Mouse (Mus musculus) ES-E14 (cell line): ENCODE data around the gene Pdlim7. TPM values are rescaled to one million over a fixed set of nuclear protein-coding genes. Genes with fewer than 3 reads are reported as not detected.

Experiments used
- DNase-seq: peaks from one replicate; pipeline ENCODE4 v3.0.0-alpha.2; 2013; ENCODE audit warnings: low read depth, low spot score
- H3K27ac ChIP-seq: 2 replicates; pipeline ENCODE4 v1.5.1; 2012; ENCODE audit warnings: low read depth, mild to moderate bottlenecking, low read length, moderate library complexity, mixed read lengths; ENCODE audit not compliant: poor library complexity, insufficient read depth, severe bottlenecking
- H3K36me3 ChIP-seq: 2 replicates; pipeline ENCODE4 v1.6.1; 2012; ENCODE audit warnings: mild to moderate bottlenecking, low read length, moderate library complexity, mixed read lengths; ENCODE audit not compliant: control insufficient read depth, poor library complexity, insufficient read depth, severe bottlenecking
- H3K4me1 ChIP-seq, 2 experiments: fragments of 150-350 bp in 1 of 2; sonication (generic) in 1 of 2; 2 replicates each; pipeline ENCODE4 v1.6.1; 2012; ENCODE audit warnings: low read length in 2 of 2, mild to moderate bottlenecking in 1 of 2, mixed read lengths in 1 of 2; ENCODE audit not compliant: control insufficient read depth in 2 of 2, insufficient read depth in 2 of 2, poor library complexity in 1 of 2
- H3K4me3 ChIP-seq, 2 experiments: fragments of 150-350 bp in 1 of 2; sonication (generic) in 1 of 2; 2 replicates each; pipeline ENCODE4 v1.5.1; 2012; ENCODE audit warnings: low read length in 2 of 2, low read depth in 1 of 2, mild to moderate bottlenecking in 1 of 2, mixed read lengths in 1 of 2; ENCODE audit not compliant: insufficient read depth in 1 of 2, poor library complexity in 1 of 2, severe bottlenecking in 1 of 2
- H3K9ac ChIP-seq: 2 replicates; pipeline ENCODE4 v1.6.1; 2012; ENCODE audit warnings: low read depth, mild to moderate bottlenecking, low read length, mixed read lengths; ENCODE audit not compliant: poor library complexity, insufficient read depth, severe bottlenecking
- H3K9me3 ChIP-seq: fragments of 150-350 bp; sonication (generic); 2 replicates; pipeline ENCODE4 v1.6.1; 2012; ENCODE audit warnings: low read depth, mild to moderate bottlenecking, low read length; ENCODE audit not compliant: control insufficient read depth, insufficient read depth
- CHD2 ChIP-seq: IDR thresholded peaks from 2 replicates; pipeline ENCODE4 v1.6.1; 2014; ENCODE audit warnings: mild to moderate bottlenecking, low read depth, low read length, inconsistent platforms
- HCFC1 ChIP-seq: IDR thresholded peaks from 2 replicates; pipeline ENCODE4 v1.6.1; 2012; ENCODE audit warnings: low read length, inconsistent platforms, borderline replicate concordance; ENCODE audit not compliant: insufficient read depth
- MAFK ChIP-seq: IDR thresholded peaks from 2 replicates; pipeline ENCODE4 v1.6.1; 2014; ENCODE audit warnings: mild to moderate bottlenecking, low read depth, low read length, inconsistent platforms; ENCODE audit not compliant: insufficient read depth
- ZC3H11A ChIP-seq: IDR thresholded peaks from 2 replicates; pipeline ENCODE4 v1.6.1; 2012; ENCODE audit warnings: low read depth, mild to moderate bottlenecking, inconsistent platforms, low read length, borderline replicate concordance
- ZNF384 ChIP-seq: IDR thresholded peaks from 2 replicates; pipeline ENCODE4 v1.6.1; 2012; ENCODE audit warnings: low read depth, low read length, inconsistent platforms
- in situ Hi-C, 2 experiments: fragments of 600-800 bp; cut with MboI; formaldehyde crosslinking; loops; one replicate each; pipeline ENCODE4 v1.15.1; 2025; ENCODE audit warnings: low sequenced_read_pairs in 2 of 2, inconsistent platforms in 1 of 2; ENCODE audit not compliant: unreplicated experiment in 2 of 2
- total RNA-seq: library from RNA; depleted of rRNA; stranded (reverse); fragments of 300-350 nt; gene quantifications from 2 replicates; pipeline ENCODE4 v1.2.3, GENCODE M21; 2012

Gene Pdlim7
- total RNA-seq, 1 experiment: 58.2 TPM

- H3K27ac ChIP-seq: no peak overlapping the region
- H3K4me1 ChIP-seq: peaks cover 3 to 10% of the 10 kb centered on the region in 2 experiments; a peak in 2 of 4 replicates
- H3K9ac ChIP-seq: no peak overlapping the region
- in situ Hi-C loops: no loop called here
- TF ChIP-seq HCFC1 (no peak), ZNF384 (no peak)
- no peak for DNase-seq
- H3K4me3 ChIP-seq: no peak overlapping the region
- H3K36me3 ChIP-seq: no peaks in the 10 kb centered on the region
- no peaks in the 10 kb centered on the region for H3K9me3 ChIP-seq
These were observed 29.9 kb downstream of the Pdlim7 start for GRCm38 (mm10) chr13:55483593-55483992.

GRCm38 (mm10) chr13:55483071-55483470 lies 30.4 kb downstream of the Pdlim7 start:
- no peaks in the 10 kb centered on the region for H3K36me3 ChIP-seq
- no peaks in the 10 kb centered on the region for H3K9me3 ChIP-seq
- H3K9ac ChIP-seq: no peak overlapping the region
- H3K4me1 ChIP-seq: peaks cover 3 to 8% of the 10 kb centered on the region in 2 experiments; a peak in 2 of 4 replicates
- no peak overlapping the region for H3K4me3 ChIP-seq
- DNase-seq: no peak
- TF ChIP-seq ZNF384: no peak
- no peak for TF ChIP-seq ZC3H11A
- TF ChIP-seq MAFK: no peak
- TF ChIP-seq CHD2: no peak
- TF ChIP-seq HCFC1: no peak
- H3K27ac ChIP-seq: no peak overlapping the region
- in situ Hi-C loops: no loop called here

- DNase-seq: no peak
- peaks cover 3 to 8% of the 10 kb centered on the region in 2 experiments; a peak in 2 of 4 replicates for H3K4me1 ChIP-seq
These were observed 30.9 kb downstream of the Pdlim7 start for GRCm38 (mm10) chr13:55482542-55482941.

GRCm38 (mm10) chr13:55479929-55480328 lies 33.5 kb downstream of the Pdlim7 start:
- Histone ChIP-seq H3K4me3 (no peak overlapping the region), H3K9me3 (no peaks in the 10 kb centered on the region), H3K36me3 (peaks cover 5% of the 10 kb centered on the region; the same call in 1 of the 2 replicates), H3K4me1 (peaks cover 0 to 5% of the 10 kb centered on the region in 2 experiments; a peak in 1 of 4 replicates), H3K27ac (no peak overlapping the region), H3K9ac (no peak overlapping the region)
- in situ Hi-C loops: no loop called here
- TF ChIP-seq MAFK: no peak
- TF ChIP-seq CHD2: no peak
- no peak for TF ChIP-seq ZC3H11A
- TF ChIP-seq HCFC1: no peak
- TF ChIP-seq ZNF384: no peak
- no peak for DNase-seq

More at GRCm38 (mm10) chr13:55482542-55482941, 30.9 kb downstream of the Pdlim7 start:
- no peak for TF ChIP-seq MAFK
- TF ChIP-seq CHD2: no peak
- TF ChIP-seq HCFC1: no peak
- no peak for TF ChIP-seq ZNF384
- no peak for TF ChIP-seq ZC3H11A
- H3K4me3 ChIP-seq: no peak overlapping the region
- no peak overlapping the region for H3K9ac ChIP-seq
- H3K9me3 ChIP-seq: no peaks in the 10 kb centered on the region
- in situ Hi-C loops: no loop called here
- no peaks in the 10 kb centered on the region for H3K36me3 ChIP-seq
- no peak overlapping the region for H3K27ac ChIP-seq

GRCm38 (mm10) chr13:55479008-55479407 lies 34.5 kb downstream of the Pdlim7 start:
- Histone ChIP-seq H3K27ac (no peak overlapping the region), H3K9ac (no peak overlapping the region), H3K4me3 (no peak overlapping the region), H3K4me1 (peaks cover 0 to 7% of the 10 kb centered on the region in 2 experiments; a peak in 1 of 4 replicates), H3K9me3 (no peaks in the 10 kb centered on the region), H3K36me3 (peaks cover 6% of the 10 kb centered on the region; the same call in 1 of the 2 replicates)
- DNase-seq: no peak
- in situ Hi-C loops: no loop called here
- TF ChIP-seq ZC3H11A (no peak), HCFC1 (no peak), CHD2 (no peak), ZNF384 (no peak), MAFK (no peak)
